Mouse (Mus musculus): ENCODE measurements around the gene Prickle2.
A peak's percentile ranks its signal among the peaks of the same experiment; 100 is the strongest.

Prickle2 gene

DNA sequence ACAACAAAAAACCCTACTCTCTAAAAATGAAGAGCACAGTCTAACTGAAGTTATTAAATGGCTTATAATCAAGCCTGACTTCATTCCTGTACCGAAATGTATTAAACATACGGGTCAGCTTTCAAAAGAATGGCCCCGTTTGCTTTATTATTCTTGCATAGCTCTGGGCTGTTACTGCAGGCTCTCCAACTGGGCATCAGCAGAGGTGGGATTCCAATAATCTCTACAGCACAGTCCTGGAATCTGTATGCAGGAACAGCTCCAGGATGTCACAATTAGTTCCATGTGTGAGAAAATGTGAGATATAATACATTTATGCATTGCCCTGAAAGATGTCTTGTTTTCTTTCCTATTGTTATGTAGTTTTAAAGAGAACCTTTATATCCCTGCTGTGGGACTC, 38.4 kb downstream of the Prickle2 start:
- no peak for DNase-seq (ENCODE audit: low spot score in 2 of 2)

DNA sequence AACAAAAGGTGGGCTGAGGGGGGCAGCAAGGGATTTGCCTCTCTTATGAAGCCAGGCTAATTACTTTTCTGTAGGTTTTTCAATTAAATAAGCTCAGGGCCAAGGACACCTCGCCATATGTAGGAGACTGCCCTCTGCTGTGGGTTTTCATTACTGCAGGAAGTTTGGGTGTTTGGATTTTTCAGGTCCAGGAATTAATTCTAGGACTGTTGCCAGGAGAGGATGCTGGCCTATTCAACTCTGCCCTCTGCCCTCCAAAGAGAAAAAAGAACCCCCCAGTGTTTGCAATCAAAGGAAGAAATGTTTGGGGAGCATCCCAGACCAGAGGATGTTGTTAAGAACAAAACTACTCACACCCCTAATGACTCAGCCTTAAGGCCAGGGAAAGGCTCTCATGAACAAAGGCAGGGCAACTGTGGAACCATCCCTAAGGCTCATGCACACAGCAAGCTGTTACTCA, 40.4 kb downstream of the Prickle2 start:
- DNase-seq (ENCODE audit: low spot score in 2 of 2): peak; percentile 79 to 83

DNA sequence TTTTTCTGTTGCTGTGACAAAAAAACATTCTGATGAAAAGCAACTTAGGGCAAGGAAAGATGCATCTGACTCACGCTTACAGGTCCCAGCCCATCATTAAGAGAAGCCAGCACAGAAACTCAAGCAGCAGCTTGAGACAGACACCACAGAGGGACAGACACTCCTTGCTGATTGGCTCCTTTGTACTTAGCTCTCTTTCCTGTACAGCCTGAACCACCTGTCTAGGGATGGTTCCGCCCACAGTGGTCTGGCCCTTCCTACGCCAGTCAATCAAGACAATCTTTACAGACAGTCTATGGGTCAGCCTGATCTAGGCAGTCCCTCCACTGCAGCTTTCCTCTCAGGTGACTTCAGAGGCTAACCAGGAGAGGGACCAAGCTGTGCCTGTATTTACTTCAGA, 42.1 kb downstream of the Prickle2 start:
- DNase-seq (ENCODE audit: low spot score in 2 of 2): peak; percentile 41 to 60

DNA sequence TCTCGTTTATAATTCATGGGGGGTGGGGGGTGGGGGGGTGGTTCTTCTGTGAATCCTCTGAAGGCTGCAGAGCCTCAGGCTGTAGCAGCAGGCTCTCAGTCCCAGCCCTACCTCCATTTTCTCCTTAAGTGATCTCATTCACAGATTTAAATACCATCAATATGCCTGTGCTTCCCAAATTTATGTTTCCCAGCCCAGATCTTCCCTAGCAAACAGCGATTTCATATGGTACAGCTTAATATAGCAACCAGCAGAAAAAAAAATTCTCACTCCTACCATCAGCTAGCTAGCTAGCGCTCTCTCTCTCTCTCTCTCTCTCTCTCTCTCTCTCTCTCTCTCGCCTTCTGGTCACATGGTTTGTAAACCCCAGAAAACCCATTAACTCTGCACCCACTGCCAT, 42.5 kb downstream of the Prickle2 start:
- peak; percentile 45 to 77 for DNase-seq (ENCODE audit: low spot score in 2 of 2)

DNA sequence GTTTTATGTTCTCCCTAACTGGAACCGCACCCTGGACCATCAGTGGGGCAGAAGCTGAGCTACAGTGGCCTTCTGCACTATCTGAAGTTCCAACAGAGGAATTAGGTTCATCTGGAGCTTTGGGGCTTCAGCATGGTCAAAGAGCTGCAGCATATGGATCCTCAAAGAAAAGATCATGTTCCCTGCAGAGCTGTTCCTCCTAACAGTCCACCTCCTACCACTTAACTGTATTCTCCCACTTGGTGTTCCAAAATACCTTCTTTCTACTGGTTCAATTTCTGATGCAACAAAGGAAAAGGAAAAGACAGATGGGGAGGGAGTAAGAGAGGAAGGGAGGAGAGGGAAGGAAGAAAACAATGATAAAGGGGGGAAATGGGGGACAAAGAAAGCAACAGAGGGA, 56.9 kb downstream of the Prickle2 start:
- no peak for DNase-seq (ENCODE audit: low spot score in 2 of 2)

DNA sequence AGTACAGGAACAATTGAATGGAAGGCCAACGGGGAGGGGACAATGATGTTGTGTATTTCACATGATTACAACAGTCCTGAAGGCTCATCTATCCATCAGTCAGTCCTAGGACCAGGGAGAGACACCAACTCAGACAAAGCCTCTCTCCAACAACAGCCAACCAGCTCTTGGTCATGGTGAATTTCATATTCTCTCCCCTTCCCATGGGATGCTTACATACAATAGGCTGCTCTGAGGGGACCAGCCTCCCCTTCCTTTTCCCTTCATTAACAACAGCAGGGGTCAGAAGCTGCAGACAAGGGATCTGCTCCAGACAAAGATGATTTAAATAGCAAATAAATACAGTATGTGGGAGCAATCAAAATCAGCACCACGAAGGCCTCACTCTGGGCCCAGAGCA, 57.4 kb downstream of the Prickle2 start:
- DNase-seq (ENCODE audit: low spot score in 2 of 2): no peak

DNA sequence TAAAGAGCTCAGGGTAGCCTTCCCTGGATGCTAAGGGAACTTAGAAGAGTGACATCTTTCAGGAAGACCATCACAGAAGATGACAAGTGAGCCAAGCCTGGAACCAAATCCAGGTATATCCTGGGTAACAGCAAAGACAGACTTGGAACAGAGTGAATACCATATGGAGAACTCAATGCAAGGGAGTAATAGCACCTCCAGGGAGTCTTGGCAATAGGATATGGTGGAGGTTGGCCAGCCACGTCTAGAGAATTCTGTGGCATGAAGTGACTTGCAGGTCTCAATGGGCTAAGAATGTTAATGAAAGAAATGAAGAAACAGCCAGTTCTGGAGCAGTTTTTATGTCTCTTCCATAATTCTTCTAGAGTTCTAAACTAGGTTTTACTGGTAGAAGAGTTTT, 63.0 kb downstream of the Prickle2 start:
- DNase-seq (ENCODE audit: low spot score in 2 of 2): no peak

DNA sequence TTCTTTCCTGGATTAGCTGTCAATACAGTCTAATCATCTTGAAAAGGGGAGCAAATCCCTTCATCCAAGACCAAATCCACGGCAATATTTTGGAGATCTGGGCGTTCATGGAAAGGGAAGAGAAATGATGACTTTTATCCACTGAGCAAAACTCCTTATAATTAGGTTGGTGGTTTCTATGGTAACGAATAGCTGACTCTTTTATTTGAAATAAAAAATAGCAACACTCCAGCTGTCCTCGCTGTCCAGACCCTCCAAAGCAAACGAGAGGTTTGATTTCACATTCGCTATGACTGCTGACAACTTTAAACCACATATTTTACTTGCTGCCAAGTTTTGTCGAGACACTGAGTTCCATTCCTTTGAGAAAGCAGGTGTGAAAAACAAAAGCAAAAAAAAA, 64.0 kb downstream of the Prickle2 start:
- peak in 1 of 2 experiments; percentile 62 for DNase-seq (ENCODE audit: low spot score in 2 of 2)

DNA sequence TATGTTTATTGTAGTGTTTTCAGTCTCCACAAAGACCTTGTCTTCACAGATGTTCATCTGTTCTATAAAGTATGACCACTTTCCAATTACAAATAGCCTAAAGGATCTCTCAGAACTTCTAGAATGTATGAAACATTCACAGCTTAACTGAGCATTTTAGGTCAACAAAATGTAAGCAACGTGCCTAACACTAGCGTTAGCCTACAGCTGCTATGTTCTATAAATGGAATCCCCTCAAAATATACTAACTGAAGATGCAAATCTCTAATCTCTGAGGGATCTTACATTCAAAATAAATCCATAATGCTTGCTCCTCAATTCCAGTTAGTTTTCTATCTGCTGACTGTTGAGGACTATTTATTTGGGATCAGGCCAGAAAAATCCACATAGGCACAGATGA, 65.1 kb downstream of the Prickle2 start:
- DNase-seq (ENCODE audit: low spot score in 2 of 2): no peak

DNA sequence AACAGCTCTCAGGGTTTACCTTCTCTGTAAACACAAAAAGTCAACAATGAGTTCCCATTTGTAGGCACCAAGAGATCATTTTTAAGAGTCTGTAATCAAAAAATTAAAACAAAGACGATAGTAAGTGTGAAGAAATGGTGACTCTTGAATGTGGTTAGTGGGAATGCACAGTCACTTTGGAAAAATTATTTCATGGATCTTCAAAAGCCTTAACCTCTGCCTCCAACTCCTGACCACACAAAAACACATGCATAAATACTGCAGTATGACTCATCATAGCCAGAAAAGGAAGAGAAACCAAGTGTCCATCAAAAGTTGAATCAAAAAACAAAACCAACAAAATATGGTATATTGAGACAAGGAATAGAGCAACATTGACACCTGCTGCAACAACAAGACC, 69.5 kb downstream of the Prickle2 start:
- DNase-seq (ENCODE audit: low spot score in 2 of 2): no peak

DNA sequence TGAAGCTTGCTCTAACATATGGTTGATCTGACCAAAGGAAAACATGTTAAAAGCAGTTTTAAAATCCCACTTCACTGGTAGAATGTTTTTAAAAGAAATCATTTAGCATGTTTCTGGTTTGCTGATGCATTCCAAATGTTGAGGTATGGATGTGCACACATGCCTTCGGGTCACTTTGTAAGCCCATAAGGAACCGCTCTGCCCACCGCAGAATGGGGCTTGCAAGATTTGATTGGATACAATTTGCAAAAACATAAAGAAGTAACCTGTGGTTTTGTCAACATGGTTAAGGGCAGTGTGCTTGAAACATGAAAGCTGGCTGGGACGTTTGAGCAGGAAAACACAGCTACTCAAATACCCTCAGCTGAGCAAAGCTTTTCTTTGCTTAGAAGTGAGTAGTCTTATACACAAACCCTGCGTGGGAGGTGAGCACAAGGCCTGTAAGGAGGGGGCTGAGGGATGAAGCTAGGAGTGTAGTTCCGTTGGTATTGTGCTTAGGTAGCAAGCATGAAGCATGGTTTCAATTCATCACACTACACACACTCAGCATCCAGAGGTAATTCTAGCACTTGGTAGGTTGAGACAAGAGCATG, 71.0 kb downstream of the Prickle2 start:
- no peak for DNase-seq (ENCODE audit: low spot score in 2 of 2)

DNA sequence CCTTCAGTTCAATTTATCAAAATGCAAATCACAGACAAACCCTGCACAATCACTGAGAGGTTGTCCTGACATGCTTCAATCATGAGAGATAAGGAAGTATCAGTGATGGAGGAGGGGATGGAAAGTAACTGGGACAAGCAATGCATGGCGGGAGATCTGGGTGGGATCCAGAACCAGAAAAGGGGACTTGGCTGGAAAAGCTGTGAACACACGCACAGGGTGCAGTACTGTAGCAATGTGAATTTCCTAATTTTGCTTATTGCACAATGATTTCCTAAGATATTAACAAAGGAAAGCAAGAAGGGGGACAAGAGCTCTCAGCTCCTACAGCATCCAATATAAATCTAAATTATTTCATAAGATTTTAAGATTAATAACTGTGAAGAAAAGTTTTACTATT, 75.0 kb downstream of the Prickle2 start:
- no peak for DNase-seq (ENCODE audit: low spot score in 2 of 2)

DNA sequence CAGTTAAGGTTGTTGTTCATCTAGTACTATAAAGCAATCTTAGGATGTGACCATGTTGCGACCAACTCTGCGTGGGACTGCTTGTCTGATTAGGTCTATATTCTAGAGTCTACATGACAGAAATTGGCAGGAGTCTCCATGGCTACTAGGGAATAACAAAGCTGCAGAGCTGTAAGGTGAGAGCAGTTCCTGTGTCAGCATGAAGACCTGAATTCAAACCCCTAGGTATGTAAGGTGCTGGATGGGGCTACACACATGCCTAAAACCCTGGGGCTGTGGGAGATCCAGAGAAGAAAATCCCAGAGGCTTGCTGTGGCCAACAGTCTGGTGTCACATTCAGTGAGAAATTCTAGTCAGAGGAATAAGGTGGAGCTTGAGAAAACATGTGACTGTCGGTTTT, 78.2 kb downstream of the Prickle2 start:
- DNase-seq (ENCODE audit: low spot score in 2 of 2): no peak

DNA sequence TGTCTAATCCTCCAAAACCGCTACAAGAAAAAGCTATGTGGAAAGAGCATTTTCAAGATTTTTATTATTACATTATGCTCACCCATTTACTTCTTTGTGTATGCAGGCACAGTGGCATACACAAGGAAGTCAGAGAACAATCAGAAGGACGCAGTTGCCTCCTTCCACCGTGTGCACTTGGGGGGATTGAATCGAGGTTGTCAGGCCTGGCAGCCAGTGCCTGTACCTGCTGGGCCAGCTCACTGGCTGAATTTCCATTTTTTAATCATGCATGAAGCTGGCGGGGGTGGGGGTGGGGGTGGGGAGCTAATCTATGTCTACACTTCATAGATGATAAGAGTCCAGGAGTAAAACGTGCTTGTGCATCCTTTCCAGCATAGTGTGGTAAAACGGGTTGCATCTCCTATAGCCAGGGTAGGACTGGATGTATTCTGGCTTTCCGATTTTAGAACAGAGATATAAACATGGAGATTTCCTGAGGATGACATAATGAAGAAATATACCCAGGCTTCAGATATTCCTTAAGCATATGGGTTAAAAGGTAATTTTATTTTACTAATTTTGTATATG, 78.8 kb downstream of the Prickle2 start:
- no peak for DNase-seq (ENCODE audit: low spot score in 2 of 2)

DNA sequence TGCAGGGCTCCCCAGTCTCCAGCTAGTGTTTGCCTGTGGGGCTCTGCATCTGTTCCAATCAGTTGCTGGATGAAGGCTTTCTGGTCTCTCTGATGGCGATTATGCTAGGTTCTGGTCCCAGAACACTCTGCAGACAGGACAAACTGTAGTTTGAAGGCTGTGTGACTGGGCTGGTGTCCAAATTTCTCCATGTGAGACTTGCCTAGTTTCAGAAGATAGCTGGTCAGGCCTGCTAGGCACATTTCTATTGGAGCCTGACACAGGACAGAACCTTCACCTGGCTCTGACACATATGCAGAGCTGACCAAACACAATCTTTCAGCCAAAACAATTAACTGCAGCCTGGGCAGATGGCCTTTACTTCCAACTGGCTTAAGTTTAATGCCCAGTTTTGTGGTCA, 80.0 kb downstream of the Prickle2 start:
- no peak for DNase-seq (ENCODE audit: low spot score in 2 of 2)

DNA sequence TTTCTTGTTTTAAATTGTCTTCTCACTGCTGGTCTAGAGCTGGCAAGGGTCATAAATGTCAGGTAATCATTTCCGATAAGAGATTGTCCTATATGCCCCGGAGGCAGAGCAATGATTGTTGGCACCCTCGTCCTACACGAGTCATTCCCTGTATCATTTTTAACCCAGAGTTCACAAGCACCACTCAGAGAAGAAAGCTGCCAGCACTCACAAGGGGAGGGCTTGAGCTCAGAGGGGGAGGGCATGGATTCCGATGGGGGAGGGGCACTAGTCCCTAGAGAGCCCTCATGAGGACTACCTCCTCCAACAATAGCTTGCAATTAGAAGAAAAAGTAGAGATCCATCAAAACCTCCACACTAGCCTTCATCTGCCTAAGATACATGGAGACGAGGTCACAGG, 81.6 kb downstream of the Prickle2 start:
- DNase-seq (ENCODE audit: low spot score in 2 of 2): no peak

DNA sequence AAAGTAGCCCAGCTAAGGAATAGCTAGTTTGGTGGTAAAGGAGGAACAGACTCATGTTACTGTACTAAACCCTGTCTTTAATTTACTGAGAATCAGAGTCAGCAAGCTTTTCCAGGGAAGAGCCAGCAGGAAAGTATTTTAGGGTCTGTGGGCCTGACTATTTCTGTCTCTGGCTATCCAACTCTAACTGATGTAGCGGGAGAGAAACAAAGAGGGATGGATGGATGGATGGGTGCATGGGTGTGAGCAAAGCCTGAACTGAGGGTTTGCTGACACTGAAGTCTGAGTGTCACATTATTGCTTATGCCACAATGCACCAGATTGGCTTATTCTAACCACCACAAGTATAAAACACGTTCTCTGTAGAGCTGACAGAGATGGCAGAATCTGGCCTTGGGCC, 88.8 kb downstream of the Prickle2 start:
- DNase-seq (ENCODE audit: low spot score in 2 of 2): no peak

DNA sequence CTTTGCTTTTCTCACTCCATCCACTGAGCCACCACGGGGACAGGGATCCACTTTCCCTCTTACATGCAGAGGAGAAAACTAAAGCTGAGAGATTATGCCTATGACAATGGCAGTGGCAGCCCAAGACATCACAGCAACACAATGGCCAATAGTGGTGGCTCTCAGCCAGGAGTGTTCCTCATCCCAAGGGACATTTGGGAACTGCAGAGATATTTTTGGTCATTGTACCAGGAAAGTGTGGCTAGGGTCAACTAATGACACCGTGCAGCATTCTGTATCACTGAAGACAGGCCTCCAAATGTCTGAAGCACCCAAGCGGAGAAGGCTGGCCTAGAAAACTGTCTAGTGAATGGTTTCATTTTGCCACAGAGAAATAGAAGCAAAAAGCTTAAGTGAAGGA, 91.2 kb downstream of the Prickle2 start:
- DNase-seq (ENCODE audit: low spot score in 2 of 2): no peak

DNA sequence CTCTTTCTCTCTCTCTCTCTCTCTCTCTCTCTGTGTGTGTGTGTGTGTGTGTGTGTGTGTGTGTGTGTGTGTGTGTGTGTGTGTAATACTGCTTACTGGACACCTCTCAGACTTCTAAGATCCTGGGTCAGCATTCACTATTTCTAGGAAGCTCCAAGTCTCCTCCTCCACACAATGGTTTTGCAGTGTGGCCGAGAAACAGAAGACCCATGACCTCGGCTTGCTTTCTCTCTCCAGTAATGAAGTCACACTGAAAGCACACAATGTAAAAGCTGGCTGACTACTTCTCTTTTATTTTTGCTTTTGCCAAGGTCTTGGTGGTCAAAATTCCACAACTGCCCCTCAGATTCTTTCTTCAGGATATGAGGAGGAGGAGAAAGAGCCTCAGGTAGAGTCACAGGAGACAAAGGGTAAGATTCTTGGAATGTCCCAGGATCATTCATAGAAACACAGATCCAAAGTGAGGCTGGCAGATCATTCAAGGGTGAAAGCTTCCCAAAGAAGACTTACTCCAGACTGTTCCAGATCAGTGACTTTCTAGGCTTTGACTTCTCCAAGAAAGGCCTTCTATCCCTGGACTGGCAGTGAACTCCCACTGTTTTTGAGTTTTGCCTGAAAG, 93.7 kb downstream of the Prickle2 start:
- DNase-seq (ENCODE audit: low spot score in 2 of 2): no peak

DNA sequence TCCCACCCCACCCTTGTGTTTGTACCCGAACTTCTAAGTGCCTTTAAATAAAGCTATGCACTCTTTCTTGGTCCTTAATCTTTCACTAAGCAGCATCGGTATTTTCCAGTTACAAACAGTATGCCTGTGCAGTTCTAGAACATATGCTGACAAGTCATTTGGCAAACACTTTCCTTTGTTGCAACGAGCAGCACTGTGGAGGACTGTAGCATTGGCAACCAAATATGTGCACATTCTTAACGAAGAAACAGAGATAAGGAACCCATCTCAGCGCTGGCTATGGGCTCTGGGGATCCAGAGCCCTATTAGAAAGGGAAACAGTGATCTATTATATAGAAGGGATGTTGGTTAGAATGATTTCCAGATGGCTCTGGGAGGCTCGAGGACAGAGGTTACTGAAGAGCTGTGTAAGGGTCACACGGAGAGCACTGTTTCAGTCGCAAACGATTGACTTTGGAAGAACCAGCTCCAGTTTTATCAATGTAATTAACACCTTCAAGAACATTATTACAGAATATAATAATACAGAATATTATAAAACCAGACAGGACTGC, 96.2 kb downstream of the Prickle2 start:
- no peak for DNase-seq (ENCODE audit: low spot score in 2 of 2)

DNA sequence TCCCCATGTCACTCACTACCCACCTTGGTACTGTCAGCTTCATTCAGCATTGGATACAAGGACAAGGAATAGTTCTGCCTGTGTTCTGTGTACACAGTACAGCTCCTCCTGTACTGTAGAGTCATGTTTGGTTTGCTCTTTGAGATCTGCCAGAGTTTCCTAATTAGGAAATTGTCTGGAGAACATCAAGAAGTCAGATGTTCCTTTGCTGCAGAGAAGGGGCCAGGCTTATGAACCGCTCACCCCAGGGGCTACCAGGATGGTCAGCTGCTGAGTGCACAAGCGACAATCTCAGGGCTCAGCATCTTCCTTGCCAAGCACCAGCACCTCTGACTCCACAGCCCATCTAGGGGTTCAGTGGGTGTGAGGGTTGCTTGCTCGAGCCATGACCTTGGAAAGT, 96.9 kb downstream of the Prickle2 start:
- no peak for DNase-seq (ENCODE audit: low spot score in 2 of 2)

DNA sequence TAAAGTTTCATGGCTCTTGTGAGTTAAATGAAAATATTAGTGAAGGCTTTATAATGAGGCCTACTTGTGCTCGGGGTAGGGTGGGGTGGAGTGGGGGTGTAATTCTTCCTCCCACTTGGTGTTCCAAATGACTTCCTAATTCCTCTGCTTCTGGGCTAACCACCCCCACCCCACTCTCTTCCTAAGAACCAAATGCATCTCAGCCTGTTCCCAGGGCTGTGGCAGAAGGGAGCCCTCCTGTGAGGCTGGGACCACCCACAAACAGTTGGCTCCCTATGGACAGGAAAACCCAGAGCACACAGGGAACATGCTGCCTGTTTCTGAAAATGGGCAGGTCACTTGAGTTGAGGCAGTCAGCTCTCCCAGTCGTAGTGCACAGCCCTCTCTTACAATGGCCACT, 100.8 kb downstream of the Prickle2 start:
- DNase-seq (ENCODE audit: low spot score in 2 of 2): peak in 1 of 2 experiments; percentile 51

DNA sequence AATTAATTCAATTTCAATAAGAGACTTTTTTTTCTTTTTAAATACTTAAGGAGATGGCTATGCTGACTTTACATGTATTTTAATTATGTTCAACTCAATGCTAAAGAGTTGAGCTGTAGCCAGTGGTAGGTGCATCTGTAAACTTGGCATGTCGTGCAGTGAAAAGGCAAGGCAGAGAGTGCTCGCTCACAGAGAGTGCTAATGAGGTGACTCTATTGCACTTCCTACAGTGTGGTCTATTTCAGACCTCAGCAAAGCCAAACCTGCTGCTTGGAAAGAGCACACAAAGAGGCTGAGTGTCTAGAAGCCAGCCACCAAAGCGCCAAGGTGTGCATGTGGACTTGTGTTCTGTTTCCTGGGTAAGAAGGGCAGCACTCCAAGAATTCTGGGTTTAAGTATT, 109.6 kb downstream of the Prickle2 start:
- peak in 1 of 2 experiments; percentile 38 for DNase-seq (ENCODE audit: low spot score in 2 of 2)
